Comparison of ENCODE assay signal across 9 mouse cellular contexts in the genomic region with DNA sequence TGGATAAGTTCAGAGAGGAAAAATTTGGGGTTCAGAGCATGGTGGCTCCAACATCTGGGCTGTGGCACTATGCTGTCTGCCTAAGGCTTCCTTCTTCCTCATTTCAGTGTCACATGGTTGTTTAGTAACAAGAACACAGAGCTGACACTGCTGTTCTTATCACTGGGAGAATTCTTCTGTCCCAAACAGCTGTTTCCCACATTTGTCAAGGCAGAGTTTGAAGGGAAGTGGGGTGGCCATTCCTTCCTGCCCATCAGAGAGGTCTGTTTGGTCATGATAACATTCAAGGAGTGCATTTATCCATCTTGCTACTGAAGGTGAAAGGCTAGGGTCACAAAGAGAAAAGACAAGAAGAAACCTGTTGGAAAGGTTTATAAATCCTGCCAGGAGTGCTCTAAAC.
A peak's percentile ranks its signal among the peaks of the same experiment; 100 is the strongest.
DNase-seq lines count a peak whose midpoint lies in the region; ATAC-seq lines count a peak whose summit lies in the region.
"Had no signal": no experiment of that assay in that cellular context is flagged by ENCODE, and none has a peak within 500 bp of the region (broad histone marks: within the 10 kb centered on the region; RNA-seq: fewer than 3 reads in every experiment).

No protein-coding gene starts in this region.

- H3K27me3 ChIP-seq in liver, embryonic 16.5 days (ENCODE audit: control insufficient read depth, insufficient read depth, low read depth, low read length), result no peaks in the 10 kb centered on the region
- H3K27me3 ChIP-seq in hindbrain, embryonic 12.5 days, result no peaks in the 10 kb centered on the region
- no peaks in the 10 kb centered on the region for H3K27me3 ChIP-seq in forebrain, embryonic 14.5 days (replicated peaks; ENCODE audit: control insufficient read depth, insufficient read depth, low read length)
- H3K27me3 ChIP-seq: midbrain, embryonic 13.5 days had no signal

- H3K36me3 ChIP-seq in liver, embryonic 16.5 days (ENCODE audit: control insufficient read depth, insufficient read depth), result no peaks in the 10 kb centered on the region
- H3K36me3 ChIP-seq in hindbrain, embryonic 12.5 days, result no peaks in the 10 kb centered on the region
- H3K36me3 ChIP-seq in forebrain, embryonic 14.5 days (ENCODE audit: control insufficient read depth, insufficient read depth, low read length), result no peaks in the 10 kb centered on the region
- H3K36me3 ChIP-seq: midbrain, embryonic 13.5 days had no signal

- intact Hi-C loops in heart, postnatal 10 days (cut with DNase I), result no loop called here

- DNase-seq in spleen, postnatal 36 days (ENCODE audit: low spot score in 2 of 2), result peak; percentile 1 to 7
- no peak for DNase-seq in spleen, adult 12 weeks (ENCODE audit: low spot score)
- peak; percentile 38 to 50 for DNase-seq in heart, postnatal 10 days
- no peak for DNase-seq in forebrain, embryonic 14.5 days (ENCODE audit: low spot score)
- DNase-seq in Muller cell, postnatal 12 days (ENCODE audit: inconsistent ontology term), result no peak
- no peak for DNase-seq in T-cell, adult 2 months (ENCODE audit: low spot score)

- H3K9ac ChIP-seq in liver, embryonic 16.5 days (ENCODE audit: low read depth, low read length), result no peak overlapping the region
- H3K9ac ChIP-seq in hindbrain, embryonic 12.5 days, result no peak overlapping the region
- H3K9ac ChIP-seq in forebrain, embryonic 14.5 days (ENCODE audit: low read length), result no peak overlapping the region
- H3K9ac ChIP-seq: midbrain, embryonic 13.5 days had no signal

- H3K27ac ChIP-seq in liver, embryonic 16.5 days (ENCODE audit: low read length), result no peak overlapping the region
- no peak overlapping the region for H3K27ac ChIP-seq in hindbrain, embryonic 12.5 days
- H3K27ac ChIP-seq in forebrain, embryonic 14.5 days (ENCODE audit: low read depth, low read length), result no peak overlapping the region
- H3K27ac ChIP-seq: midbrain, embryonic 13.5 days had no signal

- H3K9me3 ChIP-seq in liver, embryonic 16.5 days (replicated peaks; ENCODE audit: control insufficient read depth, low read length), result no peaks in the 10 kb centered on the region
- H3K9me3 ChIP-seq in hindbrain, embryonic 12.5 days (replicated peaks), result no peaks in the 10 kb centered on the region
- H3K9me3 ChIP-seq in forebrain, embryonic 14.5 days (replicated peaks; ENCODE audit: control insufficient read depth, low read length), result no peaks in the 10 kb centered on the region
- H3K9me3 ChIP-seq: midbrain, embryonic 13.5 days had no signal

- H3K4me3 ChIP-seq in liver, embryonic 16.5 days (ENCODE audit: low read depth, low read length), result no peak overlapping the region
- no peak overlapping the region for H3K4me3 ChIP-seq in hindbrain, embryonic 12.5 days
- H3K4me3 ChIP-seq in forebrain, embryonic 14.5 days (ENCODE audit: low read depth, low read length), result no peak overlapping the region
- H3K4me3 ChIP-seq: midbrain, embryonic 13.5 days had no signal

- H3K4me2 ChIP-seq in liver, embryonic 16.5 days (ENCODE audit: low read depth, low read length), result no peak overlapping the region
- H3K4me2 ChIP-seq in hindbrain, embryonic 12.5 days (replicated peaks), result no peak overlapping the region
- H3K4me2 ChIP-seq in forebrain, embryonic 14.5 days (ENCODE audit: low read length), result no peak overlapping the region
- H3K4me2 ChIP-seq: midbrain, embryonic 13.5 days had no signal

- no peaks in the 10 kb centered on the region for H3K4me1 ChIP-seq in liver, embryonic 16.5 days (ENCODE audit: control insufficient read depth, low read depth, low read length)
- no peaks in the 10 kb centered on the region for H3K4me1 ChIP-seq in hindbrain, embryonic 12.5 days
- no peaks in the 10 kb centered on the region for H3K4me1 ChIP-seq in forebrain, embryonic 14.5 days (ENCODE audit: control insufficient read depth, insufficient read depth, low read length)
- H3K4me1 ChIP-seq: midbrain, embryonic 13.5 days had no signal

- peak; percentile 24 for ATAC-seq in liver, embryonic 16.5 days (ENCODE audit: low read depth)
- ATAC-seq in hindbrain, embryonic 12.5 days (ENCODE audit: low FRiP score), result no peak
- no peak for ATAC-seq in forebrain, embryonic 14.5 days
- ATAC-seq: midbrain, embryonic 13.5 days had no signal

Comparison
In these comparisons a context has a peak if more than half of its experiments do, and no peak if none do; other contexts are left out.
1. DNase-seq: peak in spleen, postnatal 36 days (2 of 2) and heart, postnatal 10 days (2 of 2); none in spleen, adult 12 weeks (single experiment), forebrain, embryonic 14.5 days (single experiment), Muller cell, postnatal 12 days (single experiment) and T-cell, adult 2 months (single experiment).